Mouse (Mus musculus): Measurements from ENCODE around the gene Adgrf5. TPM values are rescaled to one million over a fixed set of nuclear protein-coding genes. Genes with fewer than 3 reads are reported as not detected.

Adgrf5 gene
- polyA plus RNA-seq, 1 experiment from 2014 or later, result 7.9 TPM

- no peak for ATAC-seq (ENCODE audit: low FRiP score)
- no peak overlapping the region for H3K27ac ChIP-seq
- H3K4me2 ChIP-seq, result no peak overlapping the region
- no peaks in the 10 kb centered on the region for H3K36me3 ChIP-seq (replicated peaks)
- H3K9me3 ChIP-seq, result no peaks in the 10 kb centered on the region
- H3K9ac ChIP-seq, result no peak overlapping the region
- H3K27me3 ChIP-seq, result no peaks in the 10 kb centered on the region
- no peak overlapping the region for H3K4me3 ChIP-seq (replicated peaks)
- H3K4me1 ChIP-seq, result no peaks in the 10 kb centered on the region
- WGBS, result 90% methylated on average over 5 of the region's 5 CpGs
These were observed 59.0 kb downstream of the Adgrf5 start for GRCm38 (mm10) chr17:43419204-43419603.

GRCm38 (mm10) chr17:43420381-43420780 is 60.1 kb downstream of the Adgrf5 start:
- H3K4me3 ChIP-seq (replicated peaks), result no peak overlapping the region
- H3K9me3 ChIP-seq, result no peaks in the 10 kb centered on the region
- no peaks in the 10 kb centered on the region for H3K27me3 ChIP-seq
- no peak overlapping the region for H3K9ac ChIP-seq
- no peak overlapping the region for H3K27ac ChIP-seq
- H3K36me3 ChIP-seq (replicated peaks), result no peaks in the 10 kb centered on the region
- no peak for ATAC-seq (ENCODE audit: low FRiP score)
- no peaks in the 10 kb centered on the region for H3K4me1 ChIP-seq
- no peak overlapping the region for H3K4me2 ChIP-seq
- 89% methylated on average over 3 of the region's 3 CpGs for WGBS

- no peak for ATAC-seq (ENCODE audit: low FRiP score)
- Histone ChIP-seq H3K27ac (no peak overlapping the region), H3K9me3 (no peaks in the 10 kb centered on the region), H3K27me3 (no peaks in the 10 kb centered on the region), H3K4me2 (no peak overlapping the region), H3K4me1 (no peaks in the 10 kb centered on the region), H3K36me3 (replicated peaks) (no peaks in the 10 kb centered on the region), H3K9ac (no peak overlapping the region), H3K4me3 (replicated peaks) (no peak overlapping the region)
- WGBS, result 83% methylated on average over 5 of the region's 5 CpGs
These were observed 63.7 kb downstream of the Adgrf5 start for GRCm38 (mm10) chr17:43423953-43424352.

GRCm38 (mm10) chr17:43431692-43432091 is 71.4 kb downstream of the Adgrf5 start:
- Histone ChIP-seq H3K27me3 (no peaks in the 10 kb centered on the region), H3K4me2 (no peak overlapping the region), H3K9me3 (no peaks in the 10 kb centered on the region), H3K9ac (no peak overlapping the region), H3K4me1 (no peaks in the 10 kb centered on the region), H3K27ac (no peak overlapping the region), H3K4me3 (replicated peaks) (no peak overlapping the region), H3K36me3 (replicated peaks) (no peaks in the 10 kb centered on the region)
- 79% methylated on average over 5 of the region's 5 CpGs for WGBS
- no peak for ATAC-seq (ENCODE audit: low FRiP score)

DNA sequence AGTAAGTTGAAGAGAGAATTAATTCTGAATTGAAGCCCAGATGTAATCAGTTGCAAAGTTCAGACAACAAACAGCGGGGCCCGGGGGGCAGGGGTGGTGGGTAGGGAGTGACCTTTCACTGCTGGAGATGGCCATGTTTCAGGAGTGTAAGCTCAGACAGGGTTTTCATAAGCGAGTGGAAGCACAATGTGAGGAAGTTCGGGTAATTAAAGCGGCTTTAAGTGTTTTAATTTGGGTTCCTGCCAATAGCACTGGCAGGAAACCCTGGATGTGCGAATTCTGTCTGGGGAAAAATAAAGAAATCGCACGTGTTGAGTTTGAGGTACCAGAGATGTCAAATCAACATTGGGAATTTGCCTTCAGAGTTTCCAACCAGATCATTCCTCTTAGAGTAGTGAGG is 74.2 kb downstream of the Adgrf5 start:
- 87% methylated on average over 8 of the region's 8 CpGs for WGBS
- Histone ChIP-seq H3K27me3 (no peaks in the 10 kb centered on the region), H3K4me2 (no peak overlapping the region), H3K4me3 (replicated peaks) (no peak overlapping the region), H3K27ac (no peak overlapping the region), H3K9me3 (no peaks in the 10 kb centered on the region), H3K4me1 (no peaks in the 10 kb centered on the region), H3K9ac (no peak overlapping the region), H3K36me3 (replicated peaks) (no peaks in the 10 kb centered on the region)
- no peak for ATAC-seq (ENCODE audit: low FRiP score)

GRCm38 (mm10) chr17:43451216-43451615 is 91.0 kb downstream of the Adgrf5 start:
- H3K27me3 ChIP-seq, result no peaks in the 10 kb centered on the region
- no peaks in the 10 kb centered on the region for H3K36me3 ChIP-seq (replicated peaks)
- ATAC-seq (ENCODE audit: low FRiP score), result no peak
- no peaks in the 10 kb centered on the region for H3K9me3 ChIP-seq
- WGBS, result 94% methylated on average over 1 of the region's 1 CpGs
- H3K4me3 ChIP-seq (replicated peaks), result no peak overlapping the region
- H3K4me1 ChIP-seq, result no peaks in the 10 kb centered on the region
- no peak overlapping the region for H3K27ac ChIP-seq
- no peak overlapping the region for H3K4me2 ChIP-seq
- no peak overlapping the region for H3K9ac ChIP-seq

GRCm38 (mm10) chr17:43458598-43458997 is 98.3 kb downstream of the Adgrf5 start:
- Histone ChIP-seq H3K9me3 (no peaks in the 10 kb centered on the region), H3K4me3 (replicated peaks) (no peak overlapping the region), H3K36me3 (replicated peaks) (no peaks in the 10 kb centered on the region), H3K4me1 (peaks cover 12% of the 10 kb centered on the region), H3K4me2 (no peak overlapping the region), H3K27ac (no peak overlapping the region), H3K27me3 (no peaks in the 10 kb centered on the region), H3K9ac (no peak overlapping the region)
- WGBS, result 11% methylated on average over 9 of the region's 9 CpGs
- ATAC-seq (ENCODE audit: low FRiP score), result peak; percentile 40; the same call in 1 of the 2 replicates

- ATAC-seq (ENCODE audit: low FRiP score), result no peak
- no peak overlapping the region for H3K4me2 ChIP-seq
- no peak overlapping the region for H3K27ac ChIP-seq
- no peaks in the 10 kb centered on the region for H3K36me3 ChIP-seq (replicated peaks)
- H3K4me1 ChIP-seq, result peaks cover 12% of the 10 kb centered on the region
- H3K9me3 ChIP-seq, result no peaks in the 10 kb centered on the region
- 79% methylated on average over 12 of the region's 12 CpGs for whole genome bisulfite sequencing
- H3K27me3 ChIP-seq, result no peaks in the 10 kb centered on the region
- no peak overlapping the region for H3K4me3 ChIP-seq (replicated peaks)
- no peak overlapping the region for H3K9ac ChIP-seq
These were observed 99.5 kb downstream of the Adgrf5 start for GRCm38 (mm10) chr17:43459737-43460230.

- Histone ChIP-seq H3K4me2 (peak overlapping the region; percentile 22; the same call in 1 of the 2 replicates), H3K4me3 (replicated peaks) (no peak overlapping the region), H3K27ac (no peak overlapping the region), H3K9ac (no peak overlapping the region), H3K4me1 (peaks cover 12% of the 10 kb centered on the region), H3K9me3 (no peaks in the 10 kb centered on the region), H3K27me3 (no peaks in the 10 kb centered on the region), H3K36me3 (replicated peaks) (no peaks in the 10 kb centered on the region)
- 31% methylated on average over 19 of the region's 19 CpGs for WGBS
- peak; percentile 95 for ATAC-seq (ENCODE audit: low FRiP score)
These were observed 100.3 kb downstream of the Adgrf5 start for GRCm38 (mm10) chr17:43460245-43461181.

- Histone ChIP-seq H3K36me3 (replicated peaks) (no peaks in the 10 kb centered on the region), H3K9ac (no peak overlapping the region), H3K4me1 (no peaks in the 10 kb centered on the region), H3K9me3 (no peaks in the 10 kb centered on the region), H3K4me2 (no peak overlapping the region), H3K4me3 (replicated peaks) (no peak overlapping the region), H3K27ac (no peak overlapping the region), H3K27me3 (no peaks in the 10 kb centered on the region)
- ATAC-seq (ENCODE audit: low FRiP score), result no peak
- 54% methylated on average over 3 of the region's 3 CpGs for WGBS
These were observed 109.8 kb downstream of the Adgrf5 start for GRCm38 (mm10) chr17:43470039-43470438.

DNA sequence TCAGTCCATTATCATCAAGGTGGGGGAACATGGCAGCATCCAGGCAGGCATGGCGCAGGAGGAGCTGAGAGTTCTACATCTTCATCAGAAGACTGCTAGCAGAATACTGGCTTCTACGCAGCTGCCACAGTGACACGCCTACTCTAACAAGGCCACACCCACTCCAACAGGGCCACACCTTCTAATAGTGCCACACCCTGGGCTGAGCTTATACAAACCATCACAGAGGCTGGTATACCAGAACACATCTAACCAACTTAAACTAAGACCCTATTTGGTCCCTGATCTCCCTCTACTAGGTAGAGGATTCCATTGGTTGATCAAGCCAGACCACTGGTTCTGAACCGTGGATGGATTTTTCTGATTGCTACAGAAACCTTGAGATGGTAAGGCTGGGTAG is 112.3 kb downstream of the Adgrf5 start:
- H3K27ac ChIP-seq, result no peak overlapping the region
- no peaks in the 10 kb centered on the region for H3K9me3 ChIP-seq
- no peak overlapping the region for H3K9ac ChIP-seq
- H3K4me2 ChIP-seq, result no peak overlapping the region
- no peak overlapping the region for H3K4me3 ChIP-seq (replicated peaks)
- H3K36me3 ChIP-seq (replicated peaks), result no peaks in the 10 kb centered on the region
- H3K27me3 ChIP-seq, result no peaks in the 10 kb centered on the region
- 90% methylated on average over 4 of the region's 4 CpGs for WGBS
- no peak for ATAC-seq (ENCODE audit: low FRiP score)
- H3K4me1 ChIP-seq, result no peaks in the 10 kb centered on the region

DNA sequence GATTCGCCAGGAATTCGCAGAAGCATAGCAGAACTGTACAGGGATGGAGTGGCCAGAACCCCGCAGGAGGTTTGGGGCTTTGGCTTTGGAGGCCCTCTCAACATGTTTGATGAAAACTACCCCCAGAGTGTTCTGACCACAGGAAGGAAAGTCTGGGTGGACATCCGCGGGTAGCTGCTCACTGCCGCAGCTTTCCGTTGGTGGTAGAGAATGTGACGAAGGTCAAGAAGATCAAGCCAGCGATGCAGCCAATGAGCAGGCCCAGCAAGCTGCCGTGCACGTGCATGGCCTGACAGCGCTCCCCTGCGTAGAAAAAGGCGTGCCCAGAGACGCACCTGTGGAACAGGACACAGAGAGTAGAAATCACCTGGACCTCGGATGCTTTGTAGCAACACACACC is 114.5 kb downstream of the Adgrf5 start:
- Histone ChIP-seq H3K27me3 (no peaks in the 10 kb centered on the region), H3K4me1 (no peaks in the 10 kb centered on the region), H3K36me3 (replicated peaks) (no peaks in the 10 kb centered on the region), H3K9ac (no peak overlapping the region), H3K4me3 (replicated peaks) (no peak overlapping the region), H3K9me3 (no peaks in the 10 kb centered on the region), H3K4me2 (no peak overlapping the region), H3K27ac (no peak overlapping the region)
- ATAC-seq (ENCODE audit: low FRiP score), result no peak
- WGBS, result 94% methylated on average over 16 of the region's 16 CpGs

- Histone ChIP-seq H3K36me3 (replicated peaks) (no peaks in the 10 kb centered on the region), H3K4me1 (no peaks in the 10 kb centered on the region), H3K4me3 (replicated peaks) (no peak overlapping the region), H3K4me2 (no peak overlapping the region), H3K27ac (no peak overlapping the region), H3K9me3 (no peaks in the 10 kb centered on the region), H3K27me3 (no peaks in the 10 kb centered on the region), H3K9ac (no peak overlapping the region)
- no peak for ATAC-seq (ENCODE audit: low FRiP score)
These were observed 117.4 kb downstream of the Adgrf5 start for GRCm38 (mm10) chr17:43477621-43478020.
